Mouse (Mus musculus) limb, embryonic 10.5 days (tissue): ENCODE measurements around the gene Adgrg2. TPM values are rescaled to one million over a fixed set of nuclear protein-coding genes. Genes with fewer than 3 reads are reported as not detected.

Source experiments
- DNase-seq: peaks from one replicate; pipeline ENCODE4 v3.0.0-alpha.2; 2017; ENCODE audit warnings: low spot score
- H3K27ac ChIP-seq: fragments of 300-500 bp; sonication (generic); 2 replicates; pipeline ENCODE4 v1.5.1; 2016; ENCODE audit warnings: mild to moderate bottlenecking
- H3K27me3 ChIP-seq: fragments of 300-500 bp; sonication (generic); 2 replicates; pipeline ENCODE4 v1.6.1; 2016; ENCODE audit warnings: low read depth, mild to moderate bottlenecking; ENCODE audit not compliant: poor library complexity, severe bottlenecking
- H3K36me3 ChIP-seq: fragments of 300-500 bp; sonication (generic); 2 replicates; pipeline ENCODE4 v1.6.1; 2016; ENCODE audit warnings: mild to moderate bottlenecking, moderate library complexity
- H3K4me1 ChIP-seq: fragments of 300-500 bp; sonication (generic); 2 replicates; pipeline ENCODE4 v1.6.1; 2016
- H3K4me3 ChIP-seq: fragments of 300-500 bp; sonication (generic); 2 replicates; pipeline ENCODE4 v1.5.1; 2016; ENCODE audit warnings: mild to moderate bottlenecking, moderate library complexity
- H3K9me3 ChIP-seq: fragments of 300-500 bp; sonication (generic); replicated peaks from 2 replicates; pipeline ENCODE4 v1.6.1; 2016; ENCODE audit warnings: mild to moderate bottlenecking
- WGBS: fragments of 180-500 bp; shearing (Covaris S2); methylation state at CpG from one replicate; pipeline ENCODE4 v1.1.7; 2016; 5-methylcytosine and 5-hydroxymethylcytosine counted together
- polyA plus RNA-seq: library from polyadenylated mRNA; unstranded; fragments of >200 nt; fragmentation: Nextera tagmentation; extraction: Ambion mirVana; gene quantifications from 2 replicates; pipeline ENCODE4 v1.2.1, GENCODE M21; 2016

The Adgrg2 gene
- polyA plus RNA-seq: 0.06 and 0.36 TPM in 2 replicates

DNA sequence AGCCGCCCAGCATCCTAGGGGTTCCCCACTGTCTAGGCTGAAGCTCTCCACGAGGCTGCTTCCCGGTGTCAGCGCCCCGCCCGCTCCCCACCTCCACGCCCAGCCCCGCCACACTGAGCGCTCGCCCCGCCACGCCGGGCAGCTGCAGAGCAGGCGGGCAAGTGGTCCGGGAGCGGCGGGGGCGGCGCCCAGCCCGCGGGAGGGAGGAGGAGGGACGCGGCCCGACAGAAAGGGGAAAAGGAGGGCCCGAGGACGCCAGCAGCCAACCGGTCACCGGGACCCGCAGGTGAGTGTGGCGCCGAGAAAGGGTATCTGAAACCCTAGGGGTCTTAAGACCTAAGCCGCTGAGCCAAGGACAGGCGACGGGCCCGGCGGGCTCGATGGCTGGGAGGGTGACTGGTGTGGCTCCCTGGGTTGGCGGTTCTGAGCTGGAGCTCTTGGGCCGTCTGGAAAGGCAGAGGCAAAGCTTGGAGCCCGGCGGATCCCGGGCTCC is at the start of gene Adgrg2:
TSS of gene Adgrg2 (plus strand) at position 227 of the 493 bp plus-strand sequence.
- H3K27me3 ChIP-seq: peaks cover 87% of the 10 kb centered on the region
- H3K36me3 ChIP-seq: no peaks in the 10 kb centered on the region
- DNase-seq: peak; percentile 48
- 16% methylated on average over 26 of the region's 42 CpGs for WGBS
- H3K4me3 ChIP-seq: peak within 1 kb of the TSS; percentile 53
- H3K9me3 ChIP-seq: no peaks in the 10 kb centered on the region
- no peaks in the 10 kb centered on the region for H3K4me1 ChIP-seq
- H3K27ac ChIP-seq: peak within 1 kb of the TSS; percentile 25; the same call in 1 of the 2 replicates

DNA sequence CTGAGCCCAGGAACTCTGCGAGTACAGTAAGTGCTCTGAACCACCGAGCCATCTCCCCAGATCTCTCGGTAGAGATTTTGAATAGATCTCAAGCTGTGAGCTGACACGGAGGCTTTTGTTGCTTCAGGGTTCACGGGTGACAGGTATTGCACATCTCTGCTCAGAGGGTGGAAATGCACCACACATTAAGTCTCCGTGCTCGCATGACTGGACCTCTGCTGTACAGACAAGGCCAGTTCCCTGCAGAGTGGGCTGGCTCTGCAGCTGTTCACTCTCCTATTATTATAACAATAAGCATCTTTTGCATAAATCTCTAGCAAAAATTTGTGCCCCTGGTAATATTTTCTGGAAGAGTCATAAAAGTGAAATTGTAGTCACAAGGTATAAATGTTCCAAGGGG is 39.5 kb upstream of the Adgrg2 start:
- 79% methylated on average over 7 of the region's 7 CpGs for WGBS
- H3K4me1 ChIP-seq: no peaks in the 10 kb centered on the region
- no peaks in the 10 kb centered on the region for H3K9me3 ChIP-seq
- H3K27me3 ChIP-seq: peaks cover 93% of the 10 kb centered on the region
- no peak overlapping the region for H3K27ac ChIP-seq
- no peaks in the 10 kb centered on the region for H3K36me3 ChIP-seq
- no peak overlapping the region for H3K4me3 ChIP-seq
- DNase-seq: no peak

DNA sequence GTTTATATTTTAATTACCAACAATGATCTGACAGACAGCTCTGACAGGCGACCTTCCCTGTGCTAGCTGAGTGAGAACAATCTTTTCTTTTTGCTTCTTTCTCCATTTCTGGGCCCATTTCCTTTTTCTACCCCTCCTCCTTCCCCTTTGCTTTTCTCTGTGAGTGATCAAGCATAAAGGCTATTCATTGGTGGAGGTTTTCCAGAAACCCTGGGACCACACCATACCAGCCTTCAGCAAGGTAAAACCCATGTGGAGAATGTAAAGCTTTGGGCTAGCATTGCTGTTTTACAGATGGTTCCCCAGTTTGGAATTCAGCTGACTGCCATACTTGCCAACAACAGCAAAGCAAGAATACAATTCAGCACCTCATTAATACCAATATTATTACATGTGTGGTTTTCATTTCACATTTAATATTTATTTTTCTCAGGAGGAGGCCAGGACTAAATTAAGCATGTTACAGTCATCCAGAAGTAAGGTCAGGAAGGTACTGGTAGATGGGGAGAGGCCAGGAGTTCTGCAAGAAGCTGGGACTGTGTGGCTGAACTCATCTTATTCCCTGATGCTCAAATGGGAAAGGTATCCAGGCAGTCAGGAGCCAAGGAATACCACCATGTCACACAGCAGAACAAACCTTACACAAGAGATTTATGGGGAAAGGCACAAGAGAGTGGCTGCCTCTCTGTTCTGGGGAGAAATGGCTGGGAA is 38.4 kb upstream of the Adgrg2 start:
- DNase-seq: no peak
- H3K4me1 ChIP-seq: no peaks in the 10 kb centered on the region
- H3K36me3 ChIP-seq: no peaks in the 10 kb centered on the region
- H3K4me3 ChIP-seq: no peak overlapping the region
- no peak overlapping the region for H3K27ac ChIP-seq
- peaks cover 99% of the 10 kb centered on the region for H3K27me3 ChIP-seq
- WGBS: 57% methylated on average over 1 of the region's 1 CpGs
- H3K9me3 ChIP-seq: no peaks in the 10 kb centered on the region

DNA sequence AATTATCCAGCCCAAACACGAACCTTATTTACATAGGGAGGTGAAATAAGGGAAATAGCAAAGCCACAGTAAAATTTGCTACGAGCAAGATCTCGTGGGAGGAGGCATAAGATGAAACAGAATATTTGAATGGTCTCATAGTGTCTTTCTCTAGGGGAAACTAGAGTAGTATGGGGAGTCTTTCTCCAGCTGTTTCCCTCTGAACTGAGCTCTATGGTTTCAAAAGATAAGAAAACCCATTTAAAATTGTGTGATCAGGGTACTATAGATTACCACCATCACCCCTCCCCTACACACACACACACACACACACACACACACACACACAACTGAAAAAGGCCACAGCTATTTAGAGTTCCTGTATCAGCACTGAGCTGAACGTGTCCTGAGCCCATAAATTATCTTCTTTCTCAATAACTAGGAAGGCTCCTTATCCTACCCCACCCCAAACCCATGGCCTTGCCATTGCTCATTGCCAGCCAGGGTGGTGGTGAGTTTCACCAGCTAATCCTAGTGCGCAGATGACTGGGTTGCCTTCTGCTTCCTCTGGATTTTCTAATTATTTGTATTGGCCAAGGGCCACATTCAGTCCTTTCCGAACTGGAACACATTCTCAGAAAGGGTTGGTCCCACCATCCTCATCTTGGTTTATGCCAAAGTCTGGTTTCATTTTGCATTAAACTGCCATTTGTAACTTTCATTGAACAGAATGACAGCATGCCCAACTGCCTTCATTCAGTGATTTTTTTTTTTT is 5.6 kb upstream of the Adgrg2 start:
- no peak overlapping the region for H3K27ac ChIP-seq
- no peak for DNase-seq
- WGBS: 89% methylated on average over 6 of the region's 6 CpGs
- no peaks in the 10 kb centered on the region for H3K9me3 ChIP-seq
- H3K4me1 ChIP-seq: no peaks in the 10 kb centered on the region
- peaks cover 86% of the 10 kb centered on the region for H3K27me3 ChIP-seq
- no peaks in the 10 kb centered on the region for H3K36me3 ChIP-seq
- H3K4me3 ChIP-seq: no peak overlapping the region

DNA sequence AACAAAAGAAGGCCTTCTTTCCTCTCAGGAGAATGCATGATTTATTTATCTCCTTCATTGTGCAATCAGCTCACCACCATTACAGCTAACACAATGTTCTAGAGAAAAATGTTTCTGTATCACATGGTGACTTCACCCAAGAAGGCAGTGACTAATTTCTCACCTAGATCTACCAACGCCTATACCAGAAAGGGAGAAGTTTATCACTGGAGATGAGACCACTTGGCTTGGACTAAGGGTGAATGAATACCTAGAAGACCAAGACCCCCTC is 5.1 kb upstream of the Adgrg2 start:
- Histone ChIP-seq H3K27me3 (peaks cover 88% of the 10 kb centered on the region), H3K36me3 (no peaks in the 10 kb centered on the region), H3K27ac (no peak overlapping the region), H3K9me3 (no peaks in the 10 kb centered on the region), H3K4me3 (no peak overlapping the region), H3K4me1 (no peaks in the 10 kb centered on the region)
- WGBS: 94% methylated on average over 1 of the region's 1 CpGs
- no peak for DNase-seq

DNA sequence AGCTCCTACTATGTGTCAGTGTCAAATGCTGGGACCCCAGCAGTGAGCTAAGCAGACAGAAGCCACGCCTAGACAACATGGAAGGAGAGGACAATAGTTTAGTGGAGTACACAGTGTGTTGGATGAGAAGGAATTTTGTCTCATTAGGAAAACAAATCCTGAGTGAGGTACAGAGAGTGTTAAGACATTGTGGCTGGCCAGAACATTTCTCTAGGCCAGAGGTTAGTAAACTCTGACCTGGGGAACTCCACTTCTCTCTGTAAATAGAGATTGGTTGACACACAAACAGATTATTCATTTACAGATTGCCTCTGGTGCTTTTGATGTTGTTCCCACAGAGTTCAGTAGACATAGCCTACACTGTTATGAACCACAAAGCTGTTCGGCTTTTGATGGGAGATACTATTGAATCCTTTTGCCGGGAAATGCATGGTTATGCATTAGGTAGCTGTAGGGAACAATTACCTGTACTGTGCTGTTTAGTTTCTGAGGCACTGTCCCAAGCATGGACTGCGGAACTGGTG is 22.5 kb downstream of the Adgrg2 start:
- no peak for DNase-seq
- H3K27ac ChIP-seq: no peak overlapping the region
- H3K9me3 ChIP-seq: no peaks in the 10 kb centered on the region
- 89% methylated on average over 4 of the region's 4 CpGs for WGBS
- no peak overlapping the region for H3K4me3 ChIP-seq
- peaks cover 96% of the 10 kb centered on the region for H3K27me3 ChIP-seq
- H3K4me1 ChIP-seq: no peaks in the 10 kb centered on the region
- H3K36me3 ChIP-seq: no peaks in the 10 kb centered on the region

DNA sequence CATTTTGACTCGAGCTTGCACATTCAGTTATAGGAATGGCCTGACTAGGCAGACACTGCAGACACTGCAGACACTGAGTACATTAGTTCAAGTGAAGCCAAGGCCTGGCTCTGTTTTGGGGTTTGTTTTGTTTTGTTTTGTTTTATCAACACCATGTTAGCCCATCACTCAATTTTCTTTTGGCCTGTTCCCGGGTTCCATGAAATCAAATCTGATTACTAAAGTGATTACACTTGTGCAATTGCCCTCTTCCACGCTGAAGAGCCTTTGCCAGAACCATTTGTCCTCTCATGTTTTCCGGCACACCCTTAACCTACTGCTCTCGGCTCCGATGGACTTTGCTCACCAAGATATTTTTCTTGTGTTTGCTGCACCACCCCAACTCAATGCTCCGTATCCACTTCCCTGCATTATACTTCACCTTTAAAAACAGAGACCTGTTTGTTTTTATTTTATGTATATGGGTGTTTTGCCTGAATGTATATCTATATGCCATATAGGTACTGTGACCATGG is 23.4 kb downstream of the Adgrg2 start:
- H3K4me3 ChIP-seq: no peak overlapping the region
- no peak for DNase-seq
- H3K27me3 ChIP-seq: peaks cover 96% of the 10 kb centered on the region
- no peaks in the 10 kb centered on the region for H3K4me1 ChIP-seq
- 91% methylated on average over 7 of the region's 7 CpGs for WGBS
- H3K36me3 ChIP-seq: no peaks in the 10 kb centered on the region
- H3K9me3 ChIP-seq: no peaks in the 10 kb centered on the region
- no peak overlapping the region for H3K27ac ChIP-seq

DNA sequence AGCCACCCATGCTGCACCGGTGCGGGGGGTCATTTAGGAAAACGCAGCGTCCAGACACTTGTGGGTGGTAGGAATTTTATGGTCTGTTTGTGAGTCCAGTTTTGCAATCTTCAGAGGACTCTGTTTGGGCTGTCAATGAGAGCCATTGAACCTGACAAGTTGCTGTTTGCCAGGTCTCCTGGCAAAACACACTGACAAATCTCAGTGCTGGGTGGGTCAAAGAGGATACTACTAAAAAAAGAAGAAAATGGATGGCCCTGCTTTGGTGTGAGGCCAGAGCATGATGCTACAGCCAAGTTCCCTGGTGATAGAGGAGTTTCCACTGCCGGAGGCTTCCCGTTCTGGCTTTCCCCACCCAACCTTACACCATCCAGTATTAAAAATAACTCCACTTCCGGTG is 27.9 kb downstream of the Adgrg2 start:
- H3K4me3 ChIP-seq: no peak overlapping the region
- no peak overlapping the region for H3K27ac ChIP-seq
- no peaks in the 10 kb centered on the region for H3K36me3 ChIP-seq
- peaks cover 99% of the 10 kb centered on the region for H3K27me3 ChIP-seq
- no peak for DNase-seq
- H3K9me3 ChIP-seq: no peaks in the 10 kb centered on the region
- H3K4me1 ChIP-seq: no peaks in the 10 kb centered on the region
- WGBS: 76% methylated on average over 7 of the region's 7 CpGs

DNA sequence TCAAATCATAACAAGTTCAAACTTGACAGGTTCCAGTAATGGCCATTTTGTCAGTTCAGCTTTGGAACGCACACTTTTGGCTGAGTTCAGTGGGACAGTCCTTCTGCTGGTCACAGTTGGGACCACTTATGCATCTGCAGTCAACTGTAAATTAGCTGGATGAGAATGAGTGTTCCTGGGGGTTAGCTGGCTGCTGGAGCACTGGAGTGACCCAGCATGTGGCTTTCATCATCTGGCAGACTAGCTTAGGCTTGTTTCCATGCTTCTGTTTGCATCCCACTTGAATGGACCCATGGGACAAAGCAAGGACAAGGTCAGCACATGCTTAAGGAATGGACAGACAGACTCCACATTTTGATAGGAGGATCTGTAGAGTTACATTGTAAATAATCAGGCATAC is 33.2 kb downstream of the Adgrg2 start:
- no peak for DNase-seq
- Histone ChIP-seq H3K27ac (no peak overlapping the region), H3K4me1 (no peaks in the 10 kb centered on the region), H3K36me3 (no peaks in the 10 kb centered on the region), H3K9me3 (no peaks in the 10 kb centered on the region), H3K27me3 (peaks cover 93% of the 10 kb centered on the region), H3K4me3 (no peak overlapping the region)
- 84% methylated on average over 1 of the region's 1 CpGs for WGBS

DNA sequence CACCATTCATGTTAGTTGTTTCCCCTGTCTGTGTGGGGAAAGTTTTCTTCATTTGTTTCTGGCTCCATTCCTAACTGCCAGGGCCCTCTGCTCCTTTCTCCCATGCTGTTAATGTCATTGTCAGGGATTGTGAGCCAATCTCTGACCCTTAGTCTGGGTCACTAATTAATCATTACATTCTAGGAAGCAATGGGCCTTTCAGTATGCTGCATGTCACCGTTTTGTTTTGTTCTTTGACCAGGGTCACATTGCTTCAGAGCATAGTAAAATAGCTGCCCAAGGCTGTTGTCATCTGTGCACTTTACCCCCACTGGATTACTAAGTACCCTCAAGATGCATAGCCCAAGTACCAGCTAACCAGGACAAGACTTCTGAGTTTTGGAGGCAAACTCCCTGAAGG is 36.0 kb downstream of the Adgrg2 start:
- no peak overlapping the region for H3K4me3 ChIP-seq
- H3K4me1 ChIP-seq: no peaks in the 10 kb centered on the region
- no peak for DNase-seq
- no peak overlapping the region for H3K27ac ChIP-seq
- H3K36me3 ChIP-seq: no peaks in the 10 kb centered on the region
- 81% methylated on average over 1 of the region's 1 CpGs for WGBS
- peaks cover 94% of the 10 kb centered on the region for H3K27me3 ChIP-seq
- H3K9me3 ChIP-seq: no peaks in the 10 kb centered on the region

DNA sequence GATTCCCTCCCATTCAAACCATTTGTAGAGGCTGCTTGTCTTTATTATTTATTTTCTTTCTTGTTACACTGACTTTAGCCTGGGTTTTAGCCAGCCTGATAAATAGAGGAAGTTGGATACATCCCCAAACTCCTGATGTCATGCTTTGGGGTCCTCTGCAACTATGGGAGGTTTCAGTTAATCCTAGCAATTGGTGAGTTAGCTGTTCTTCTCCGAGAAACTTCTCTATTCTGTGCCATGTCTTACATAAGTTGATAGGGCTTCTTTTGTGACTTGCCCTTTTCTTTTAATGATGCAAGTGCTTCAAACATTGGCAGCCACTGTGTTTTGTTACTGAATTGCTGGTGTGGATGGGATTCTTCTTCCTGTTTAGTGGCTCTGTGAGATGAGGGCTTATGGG is 36.4 kb downstream of the Adgrg2 start:
- Histone ChIP-seq H3K27me3 (peaks cover 92% of the 10 kb centered on the region), H3K27ac (no peak overlapping the region), H3K36me3 (no peaks in the 10 kb centered on the region), H3K9me3 (no peaks in the 10 kb centered on the region), H3K4me3 (no peak overlapping the region), H3K4me1 (no peaks in the 10 kb centered on the region)
- 89% methylated on average over 1 of the region's 1 CpGs for WGBS
- no peak for DNase-seq

DNA sequence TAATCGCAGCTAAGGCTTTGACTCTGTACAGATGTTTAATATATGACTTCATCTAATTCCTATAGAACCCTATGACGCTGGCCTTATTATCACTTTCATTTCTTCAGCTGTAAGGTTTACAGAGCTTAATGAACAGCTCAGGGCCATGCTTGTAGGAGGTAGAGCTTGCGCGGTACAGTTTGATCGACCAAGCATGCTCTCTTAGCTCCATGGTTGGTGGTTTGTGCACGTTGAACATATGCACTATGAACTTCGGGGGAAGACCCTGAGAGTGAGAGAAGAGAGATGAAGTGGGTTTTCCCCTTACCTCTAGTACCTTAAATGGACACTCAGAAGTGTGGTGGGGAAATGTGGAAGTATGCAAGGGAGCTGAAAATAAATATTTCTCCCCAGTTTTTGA is 41.7 kb downstream of the Adgrg2 start:
- H3K27me3 ChIP-seq: peaks cover 79% of the 10 kb centered on the region
- no peaks in the 10 kb centered on the region for H3K9me3 ChIP-seq
- H3K4me1 ChIP-seq: no peaks in the 10 kb centered on the region
- no peaks in the 10 kb centered on the region for H3K36me3 ChIP-seq
- 93% methylated on average over 7 of the region's 7 CpGs for WGBS
- DNase-seq: no peak
- H3K27ac ChIP-seq: no peak overlapping the region
- H3K4me3 ChIP-seq: no peak overlapping the region

DNA sequence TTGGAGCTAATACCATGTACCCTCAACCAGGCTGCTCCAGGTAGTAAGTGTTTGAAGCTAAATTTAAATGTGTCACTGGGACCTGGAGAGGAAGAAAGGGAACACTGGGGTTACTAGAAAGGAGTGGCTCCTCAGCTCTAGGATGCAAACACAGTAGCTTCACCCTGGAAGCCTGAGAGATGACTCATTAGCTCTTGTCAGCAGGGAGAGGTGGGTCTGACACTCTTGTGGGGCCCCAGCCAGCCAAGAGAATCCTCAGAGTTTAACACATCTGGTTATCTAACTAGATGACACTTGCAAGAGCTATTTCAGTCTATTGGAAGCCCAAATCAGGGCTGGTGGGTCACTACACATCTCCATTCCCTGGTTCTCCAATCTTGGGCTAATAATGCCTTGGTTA is 50.8 kb downstream of the Adgrg2 start:
- Histone ChIP-seq H3K27me3 (peaks cover 89% of the 10 kb centered on the region), H3K36me3 (no peaks in the 10 kb centered on the region), H3K9me3 (no peaks in the 10 kb centered on the region), H3K27ac (no peak overlapping the region), H3K4me1 (no peaks in the 10 kb centered on the region), H3K4me3 (no peak overlapping the region)
- no peak for DNase-seq
